Mouse (Mus musculus) right cerebral cortex, postnatal 4 days (tissue): Measurements from ENCODE around the gene Stk10.
"Not testable (repeated sequence)": the region's sequence is repeated elsewhere in the genome, so short reads cannot be mapped to it uniquely, and the experiment has no call there.

Experiments
- DNase-seq: peaks from one replicate; pipeline ENCODE4 v3.0.0-alpha.2; 2022

Stk10 gene

DNA sequence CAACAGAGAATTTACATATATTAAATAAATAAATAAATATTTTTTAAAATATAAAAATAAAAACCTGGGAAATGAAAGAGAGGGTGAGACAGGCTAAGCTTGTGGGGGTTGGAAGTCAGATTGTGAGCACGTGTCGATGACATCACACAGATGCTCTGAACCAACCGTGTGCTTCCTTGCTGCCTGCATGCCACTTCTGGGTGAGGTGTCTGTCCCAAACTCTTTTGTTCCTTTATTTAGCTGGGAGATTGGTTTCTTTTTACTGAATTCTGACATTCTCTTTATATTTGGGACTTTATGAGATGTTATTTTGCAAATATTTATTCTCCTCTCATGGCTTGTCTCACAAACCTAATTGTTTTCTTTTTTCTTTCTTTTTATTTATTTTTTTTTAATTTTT is 72.8 kb downstream of the Stk10 start:
- DNase-seq: no peak

DNA sequence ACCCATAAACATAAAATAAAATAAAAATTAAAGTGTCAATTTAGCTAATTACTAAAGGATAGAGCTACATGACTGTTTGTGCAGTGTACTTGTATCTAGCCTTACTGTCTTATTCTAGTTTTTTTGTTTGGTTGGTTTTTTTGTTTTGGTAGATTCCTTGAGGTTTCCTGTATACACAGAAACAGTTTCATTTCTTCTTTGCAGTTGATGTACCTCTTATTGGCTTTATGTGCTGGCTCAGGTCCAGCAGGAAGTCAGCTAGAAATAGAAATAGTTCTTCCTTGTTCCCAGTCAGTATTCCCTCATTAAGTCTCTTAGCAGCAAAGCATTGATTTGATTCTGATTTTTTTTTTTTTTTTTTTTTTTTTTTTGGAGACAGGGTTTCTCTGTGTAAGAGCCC is 74.2 kb downstream of the Stk10 start:
- DNase-seq: no peak

DNA sequence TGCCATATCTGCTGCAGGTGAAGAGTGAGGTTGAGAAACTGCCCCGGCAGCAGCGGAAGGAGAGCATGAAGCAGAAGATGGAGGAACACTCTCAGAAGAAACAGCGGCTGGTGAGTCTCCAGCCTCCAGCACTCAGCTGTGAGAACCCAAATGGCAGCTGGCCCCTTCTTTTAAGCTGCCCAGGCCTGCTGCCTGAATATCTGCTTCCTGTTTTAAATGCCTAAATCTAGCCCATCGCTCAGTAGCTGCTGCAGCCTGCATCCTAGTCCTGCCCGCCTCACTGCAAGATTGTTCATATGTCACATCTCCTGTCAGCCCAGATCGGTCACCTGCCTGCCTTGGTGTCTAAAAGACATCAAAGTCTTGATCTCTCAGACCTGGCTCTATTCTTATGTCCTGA is 77.5 kb downstream of the Stk10 start:
- DNase-seq: no peak

DNA sequence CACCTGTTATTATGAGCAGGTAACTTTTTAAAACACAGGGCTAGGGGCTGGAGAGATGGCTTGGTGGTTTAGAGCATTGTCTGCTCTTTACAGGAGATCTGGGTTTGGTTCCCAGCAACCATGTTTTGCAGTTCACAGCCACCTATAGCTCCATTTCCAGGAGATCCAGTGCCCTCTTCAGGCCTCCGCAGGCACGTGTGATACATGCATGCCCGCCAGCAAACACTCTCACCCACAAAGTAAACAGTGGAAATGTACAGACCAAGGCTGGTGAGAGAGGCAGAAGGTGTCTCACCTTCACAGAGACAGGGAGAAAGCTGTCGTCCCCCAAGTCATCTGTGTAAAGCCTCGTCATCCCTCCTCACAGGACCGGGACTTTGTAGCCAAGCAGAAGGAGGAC is 79.2 kb downstream of the Stk10 start:
- DNase-seq: no peak

DNA sequence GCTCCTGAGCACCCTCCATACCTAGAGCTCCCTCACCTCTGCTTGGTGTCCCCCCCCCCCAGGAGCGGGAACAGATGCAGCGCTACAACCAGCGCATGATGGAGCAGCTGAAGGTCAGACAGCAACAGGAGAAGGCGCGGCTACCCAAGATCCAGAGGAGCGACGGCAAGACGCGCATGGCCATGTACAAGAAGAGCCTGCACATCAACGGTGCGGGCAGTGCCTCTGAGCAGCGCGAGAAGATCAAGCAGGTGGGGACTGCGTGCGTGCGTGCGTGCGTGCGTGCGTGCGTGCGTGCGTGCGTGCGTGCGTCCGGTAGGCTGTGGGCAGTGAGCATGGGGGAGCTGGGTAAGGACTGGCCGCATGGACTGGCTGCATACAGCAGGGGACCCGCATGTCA is 81.4 kb downstream of the Stk10 start:
- DNase-seq: no peak

DNA sequence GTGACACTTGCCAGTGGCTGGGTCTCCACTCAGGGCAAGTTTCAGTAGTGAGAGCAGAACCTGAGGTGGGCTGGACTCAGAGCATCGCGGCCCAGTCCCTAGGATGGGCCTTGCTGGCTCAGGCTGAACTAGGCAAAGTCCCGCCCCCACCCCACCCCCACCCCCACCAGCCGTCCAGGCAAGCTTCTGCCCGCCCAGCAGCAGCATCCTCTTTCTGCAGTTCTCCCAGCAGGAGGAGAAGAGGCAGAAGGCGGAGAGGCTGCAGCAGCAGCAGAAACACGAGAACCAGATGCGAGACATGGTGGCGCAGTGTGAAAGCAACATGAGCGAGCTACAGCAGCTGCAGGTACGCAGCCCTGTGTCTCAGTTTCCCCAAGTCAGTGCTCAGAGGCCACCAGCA is 82.5 kb downstream of the Stk10 start:
- no peak for DNase-seq

DNA sequence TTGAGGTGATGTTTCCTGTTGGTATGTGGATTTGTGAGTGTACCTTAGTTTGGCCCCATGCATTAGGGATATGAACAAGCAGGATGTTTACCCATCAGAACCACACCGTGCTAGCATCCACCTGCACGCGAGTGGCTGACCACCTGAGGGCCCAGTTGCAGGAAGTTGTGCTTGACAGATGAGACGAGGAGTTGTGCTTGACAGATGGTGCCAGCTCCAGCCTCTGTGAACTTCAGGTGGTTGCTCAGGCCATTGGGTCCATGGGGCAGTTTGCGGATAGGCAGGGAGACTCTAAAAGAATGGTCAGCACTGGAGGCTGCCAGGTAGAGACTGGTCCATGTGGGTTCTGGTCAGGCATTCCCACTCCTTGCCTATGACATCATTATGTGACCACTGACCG is 83.0 kb downstream of the Stk10 start:
- no peak for DNase-seq

DNA sequence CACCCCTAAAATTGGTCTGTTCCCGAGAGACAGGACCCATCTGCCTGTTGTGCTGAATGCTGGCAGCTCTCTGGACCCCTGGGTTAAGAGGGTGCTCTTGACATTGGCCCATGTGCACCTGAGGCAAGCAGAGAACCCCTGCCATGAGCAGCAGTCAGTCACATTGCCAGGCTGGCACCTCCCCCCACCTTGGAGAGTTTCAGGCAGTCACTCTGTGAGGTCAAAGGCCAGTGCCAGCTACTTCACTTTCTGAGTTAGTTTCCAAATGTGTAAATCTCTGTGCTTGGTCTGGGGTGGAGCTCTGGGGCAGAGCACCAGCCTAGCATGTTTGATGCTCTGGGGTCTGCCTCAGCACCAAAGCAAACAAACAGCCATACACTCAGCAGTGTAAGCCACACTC is 84.9 kb downstream of the Stk10 start:
- no peak for DNase-seq

DNA sequence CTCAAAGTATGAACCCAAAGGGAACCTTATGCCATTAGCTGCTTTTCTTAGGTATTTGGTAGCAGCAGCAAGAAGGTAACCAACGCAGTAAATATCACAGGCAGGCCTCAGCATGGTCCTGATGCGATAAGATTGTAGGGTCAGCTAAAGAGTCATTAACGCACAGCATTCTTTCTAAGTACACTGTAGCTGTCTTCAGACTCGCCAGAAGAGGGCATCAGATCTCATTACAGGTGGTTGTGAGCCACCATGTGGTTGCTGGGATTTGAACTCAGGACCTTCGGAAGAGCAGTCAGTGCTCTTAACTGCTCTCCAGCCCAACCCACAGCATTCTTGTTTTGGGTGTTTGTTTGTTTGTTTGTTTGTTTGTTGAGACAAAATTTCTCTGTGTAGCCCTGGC is 85.5 kb downstream of the Stk10 start:
- DNase-seq: not testable (repeated sequence)

DNA sequence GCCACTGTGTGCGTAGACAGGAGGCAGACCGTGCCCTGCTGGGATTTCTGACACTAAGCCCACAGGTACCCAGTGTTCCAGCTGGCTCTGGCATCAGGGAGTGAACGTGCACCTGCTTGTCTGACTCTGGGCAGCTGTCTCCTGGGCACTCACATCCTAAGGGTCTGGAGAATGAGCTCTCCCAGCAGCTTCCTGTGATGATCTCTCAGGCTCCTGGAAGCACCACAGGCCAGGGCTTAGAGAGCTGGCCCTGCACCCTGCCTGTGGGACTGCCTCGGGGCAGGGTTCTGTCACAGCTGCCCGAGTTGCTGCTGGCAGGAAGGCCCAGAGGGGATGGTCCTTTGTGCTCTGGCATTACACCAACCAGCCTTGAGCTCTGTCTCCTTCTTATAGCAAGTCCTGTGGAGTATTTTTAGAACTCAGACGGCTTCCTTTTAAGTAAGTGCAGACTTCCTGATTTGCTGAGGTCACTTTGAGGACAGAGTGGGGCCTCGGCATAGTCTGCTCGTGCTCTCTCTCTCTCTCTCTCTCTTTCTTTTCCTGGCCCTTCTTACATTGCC is 86.2 kb downstream of the Stk10 start:
- no peak for DNase-seq

DNA sequence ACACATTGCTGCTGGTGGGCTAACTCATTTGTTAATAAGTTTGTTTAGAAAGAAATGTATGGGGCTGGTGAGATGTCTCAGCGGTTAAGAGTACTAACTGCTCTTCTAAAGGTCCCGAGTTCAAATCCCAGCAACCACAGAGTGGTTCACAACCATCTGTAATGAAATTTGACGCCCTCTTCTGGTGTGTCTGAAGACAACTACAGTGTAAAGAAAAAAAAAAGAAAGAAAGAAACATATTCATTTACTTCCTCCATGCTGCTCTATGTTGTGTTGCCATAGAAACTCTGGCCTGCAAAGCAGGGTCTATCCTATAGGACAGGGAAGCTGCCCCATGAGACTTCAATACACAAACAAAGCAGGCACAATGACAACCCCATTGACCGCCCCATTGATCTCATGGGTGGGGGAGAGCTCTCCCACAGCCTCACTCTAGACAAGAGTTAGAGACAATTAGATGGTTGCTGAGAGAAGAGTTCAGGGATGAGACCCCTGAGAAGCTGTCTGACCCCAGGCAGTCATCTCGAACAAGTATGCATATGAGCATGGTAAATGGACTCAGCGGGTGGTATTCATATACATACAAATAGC is 86.9 kb downstream of the Stk10 start:
- DNase-seq: no peak

DNA sequence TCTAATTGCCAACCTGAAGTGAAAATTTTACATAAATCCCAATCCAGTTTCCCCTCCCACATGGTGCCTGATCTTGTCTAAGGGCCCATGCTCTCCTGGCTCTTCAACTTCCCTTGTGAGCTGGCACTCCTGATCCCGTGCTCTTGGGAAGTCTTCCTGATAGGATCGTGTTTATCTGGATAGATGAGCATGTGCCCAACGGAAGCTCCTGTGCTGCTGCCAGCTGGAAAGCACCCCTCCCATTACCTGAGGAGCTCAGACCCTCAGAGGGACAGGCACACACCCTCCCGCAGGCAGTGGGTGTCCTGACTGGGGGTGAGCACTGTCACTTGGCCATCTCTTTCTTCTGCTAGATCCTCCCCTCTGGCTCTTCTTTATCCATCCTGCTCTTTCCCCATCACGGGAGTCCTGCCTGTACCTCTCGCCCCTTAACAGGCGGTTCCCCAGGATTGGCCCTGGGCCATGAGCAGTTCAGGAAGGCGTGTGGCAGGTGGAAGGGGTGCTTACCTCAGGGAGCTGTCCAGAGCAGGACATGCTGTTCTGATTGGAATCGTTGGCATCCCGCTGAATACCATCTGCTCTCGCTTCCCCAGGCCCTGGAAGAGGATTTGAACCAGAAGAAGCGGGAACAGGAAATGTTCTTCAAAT is 88.8 kb downstream of the Stk10 start:
- no peak for DNase-seq

DNA sequence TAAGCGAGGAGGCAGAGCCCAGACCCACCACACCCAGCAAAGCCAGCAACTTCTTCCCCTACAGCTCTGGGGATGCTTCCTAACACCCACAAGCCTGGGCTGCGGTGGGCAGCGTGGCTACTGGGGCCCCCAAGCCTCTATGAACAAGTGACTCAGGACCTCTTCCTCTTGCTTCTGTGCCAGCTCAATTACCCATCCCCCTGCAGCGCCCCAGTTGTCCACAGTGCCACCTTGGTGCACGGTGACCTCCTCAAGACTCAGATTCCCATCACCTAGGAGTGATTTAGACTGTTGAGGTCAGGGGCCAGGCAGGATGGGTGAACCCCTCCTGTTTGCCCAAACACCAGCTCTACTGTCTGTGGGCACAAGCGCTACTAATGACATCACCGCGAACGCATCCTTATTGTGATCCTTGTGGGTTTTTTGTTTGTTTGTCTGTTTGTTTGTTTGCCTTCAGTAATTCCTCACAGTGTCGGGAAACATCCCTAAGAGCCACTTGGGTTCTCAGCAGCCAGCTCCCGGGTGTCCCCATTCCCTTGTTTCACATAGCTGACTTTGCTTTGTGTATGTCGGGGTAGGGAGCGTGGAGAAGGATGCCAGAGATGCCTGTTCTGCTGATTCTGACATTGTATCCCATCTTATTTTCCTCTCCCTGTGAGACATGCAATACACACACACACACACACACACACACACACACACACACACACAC is 89.5 kb downstream of the Stk10 start:
- DNase-seq: no peak

DNA sequence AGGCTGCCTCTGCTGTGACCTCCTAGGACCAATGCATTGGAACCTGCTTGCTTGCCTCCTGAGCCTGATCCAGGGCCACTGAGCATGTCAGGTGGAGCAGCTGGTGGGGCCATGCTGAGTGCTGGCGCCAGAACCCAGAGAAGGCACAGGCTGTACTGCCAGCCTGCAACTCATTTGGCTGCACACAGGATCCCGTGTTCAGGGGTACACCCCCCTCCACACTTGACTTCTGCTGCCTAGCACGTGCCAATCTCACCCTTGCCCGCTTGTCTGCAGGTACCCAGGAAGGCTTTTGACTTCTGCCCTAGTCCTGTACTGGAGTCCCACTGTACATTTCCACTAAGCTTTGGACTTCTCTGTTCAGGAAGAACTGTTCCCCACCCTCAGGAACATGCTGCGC is 90.1 kb downstream of the Stk10 start:
- DNase-seq: no peak

DNA sequence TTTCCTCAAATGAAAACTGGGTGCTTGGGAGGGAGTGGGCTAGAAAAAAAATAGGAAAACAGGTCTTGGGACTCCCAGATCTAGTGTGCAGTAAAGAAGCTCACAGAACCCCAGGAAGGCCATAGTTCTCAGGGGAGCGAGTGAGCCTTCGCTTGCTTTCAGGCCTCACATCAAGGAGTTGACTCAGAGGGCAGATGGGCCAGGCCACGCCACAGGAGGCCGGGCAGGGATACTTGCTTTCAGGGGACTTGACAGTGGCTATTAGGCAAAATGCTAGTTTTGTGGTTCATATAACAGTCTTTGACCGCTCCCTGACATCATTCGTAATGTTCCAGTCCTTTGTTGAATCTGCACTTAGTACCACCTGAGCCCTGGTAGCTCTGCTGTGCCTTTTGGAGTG is 90.8 kb downstream of the Stk10 start:
- no peak for DNase-seq

DNA sequence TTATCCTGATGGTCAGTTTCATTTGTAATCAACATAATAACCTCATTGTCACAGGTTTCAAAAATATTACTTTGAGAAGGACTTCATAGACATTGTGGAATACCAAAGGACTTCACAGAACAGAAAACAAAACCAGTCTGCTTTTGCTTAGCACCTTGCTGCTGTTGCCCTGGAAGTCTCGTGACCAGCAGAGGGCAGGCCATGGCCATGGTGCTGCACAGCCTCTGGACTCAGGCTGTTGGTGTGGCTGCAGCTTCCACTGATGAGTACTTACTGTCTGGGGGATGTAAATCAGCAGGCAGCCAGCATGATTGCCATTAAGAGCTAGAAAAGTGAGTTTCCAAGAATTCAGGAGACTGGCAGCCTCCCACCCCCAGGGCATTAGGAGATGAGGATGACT is 92.6 kb downstream of the Stk10 start:
- peak; percentile 52 for DNase-seq

DNA sequence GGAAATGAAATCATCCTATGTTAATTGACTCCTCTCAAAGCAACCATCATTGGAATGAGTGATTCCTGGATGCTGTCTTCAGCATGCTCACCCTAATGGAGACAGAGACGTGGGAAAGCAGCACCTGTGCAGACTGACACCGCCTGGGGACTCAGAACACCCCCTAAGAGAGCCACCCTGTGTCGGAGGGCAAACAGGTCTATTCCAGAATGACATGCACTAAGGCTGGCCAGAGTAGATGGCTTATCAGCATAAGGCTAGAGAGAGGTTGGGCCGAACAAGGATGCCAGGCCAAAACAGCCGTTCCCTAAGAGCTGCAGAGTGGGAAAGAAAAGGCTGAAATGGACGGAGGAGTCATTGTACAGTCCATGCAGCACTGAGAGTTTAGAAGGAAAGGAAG is 93.0 kb downstream of the Stk10 start:
- DNase-seq: no peak

DNA sequence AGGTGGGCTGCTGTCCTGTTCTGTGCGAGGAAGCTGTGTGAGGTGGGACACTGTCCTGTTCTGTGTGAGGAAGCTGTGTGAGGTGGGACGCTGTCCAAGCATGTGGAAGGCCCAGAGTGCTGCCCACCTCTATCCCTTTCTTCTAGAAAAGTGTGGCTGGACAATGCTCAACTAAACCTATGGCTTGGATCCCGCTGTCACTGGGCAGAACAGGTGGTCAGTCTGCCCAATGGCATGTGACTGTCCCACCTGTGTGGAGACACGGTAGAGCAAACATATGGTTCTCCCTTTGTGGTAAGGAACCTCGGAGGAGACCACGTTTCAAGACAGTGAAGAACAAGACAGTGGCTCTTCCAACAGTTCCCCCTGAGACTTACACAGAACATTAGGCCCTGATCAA is 94.8 kb downstream of the Stk10 start:
- DNase-seq: no peak

DNA sequence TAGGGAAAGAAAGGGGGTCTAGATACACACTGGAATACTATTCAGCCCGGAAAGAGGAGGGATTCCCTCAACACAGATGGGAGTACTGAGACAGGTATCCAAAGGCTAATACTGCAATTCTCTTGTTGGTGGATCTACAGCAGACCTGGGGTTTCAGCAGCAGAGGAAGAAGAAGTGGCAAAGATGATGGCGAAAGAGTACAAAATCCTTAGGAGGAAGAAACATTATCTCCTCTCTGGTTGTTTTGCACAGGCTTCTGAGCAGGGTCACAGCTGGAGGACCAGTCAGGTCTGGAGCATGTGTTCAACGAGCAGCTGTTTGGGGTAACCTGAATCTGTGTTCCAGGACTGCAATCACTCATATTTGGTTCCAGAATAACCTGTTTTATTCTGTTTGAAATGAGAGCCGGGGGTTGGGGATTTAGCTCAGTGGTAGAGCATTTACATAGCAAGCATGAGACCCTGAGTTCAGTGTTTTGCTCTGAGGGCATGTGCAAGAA is 96.7 kb downstream of the Stk10 start:
- DNase-seq: no peak

DNA sequence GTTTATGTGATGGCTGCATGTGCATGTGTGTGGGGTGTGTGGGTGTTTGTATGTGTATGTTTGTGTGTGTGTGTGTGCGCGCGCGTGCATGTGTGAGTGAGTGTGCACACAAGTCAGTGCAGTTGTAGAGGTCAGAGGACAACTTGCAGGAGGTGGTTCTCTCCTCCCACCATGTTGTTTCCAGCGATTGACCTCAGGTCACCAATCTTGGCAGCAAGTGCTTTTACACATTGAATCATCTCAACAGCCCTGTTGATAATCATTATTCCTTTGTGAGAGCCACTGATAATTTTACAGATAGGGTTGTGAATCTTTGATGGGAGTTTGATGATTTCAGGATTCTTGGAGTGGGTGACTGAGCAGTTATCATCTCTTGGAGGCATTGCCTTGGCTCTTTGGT is 99.6 kb downstream of the Stk10 start:
- no peak for DNase-seq

DNA sequence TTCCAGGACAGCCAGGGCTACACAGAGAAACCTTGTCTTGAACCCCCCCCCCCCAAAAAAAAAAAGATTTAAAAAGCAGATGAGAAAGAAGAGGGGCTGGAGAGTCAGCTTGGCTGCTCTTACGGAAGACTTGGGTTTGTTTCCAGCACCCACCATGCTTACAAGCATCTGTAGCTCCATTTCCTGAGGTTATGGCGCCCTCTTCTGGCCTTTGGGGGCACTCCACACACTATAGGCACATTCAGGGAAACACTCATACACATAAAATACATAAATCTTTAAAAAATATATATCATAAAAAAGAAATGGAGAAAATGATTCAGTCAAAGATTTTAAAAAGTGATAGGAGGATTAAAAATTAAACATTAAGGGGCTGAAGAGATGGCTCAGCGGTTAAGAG is 100.4 kb downstream of the Stk10 start:
- no peak for DNase-seq

DNA sequence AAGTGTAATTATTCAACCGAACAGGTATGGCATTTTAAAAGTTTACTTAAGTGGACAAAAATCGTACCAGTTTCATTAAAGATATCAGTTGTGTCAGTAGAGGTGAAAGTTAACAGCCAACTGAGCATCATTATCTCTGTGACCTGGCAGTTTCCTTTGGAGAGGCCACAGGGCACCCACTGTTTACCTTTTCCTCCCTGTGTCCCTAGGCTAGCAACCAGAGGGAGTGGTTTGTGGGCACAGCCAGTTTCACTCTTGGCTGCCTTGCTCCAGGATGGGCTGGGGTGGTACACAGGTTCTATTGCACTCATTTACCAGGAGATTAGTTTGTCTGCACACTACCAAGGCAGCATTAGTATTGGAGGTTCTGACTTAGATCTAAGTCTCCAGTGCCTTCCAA is 101.0 kb downstream of the Stk10 start:
- no peak for DNase-seq

DNA sequence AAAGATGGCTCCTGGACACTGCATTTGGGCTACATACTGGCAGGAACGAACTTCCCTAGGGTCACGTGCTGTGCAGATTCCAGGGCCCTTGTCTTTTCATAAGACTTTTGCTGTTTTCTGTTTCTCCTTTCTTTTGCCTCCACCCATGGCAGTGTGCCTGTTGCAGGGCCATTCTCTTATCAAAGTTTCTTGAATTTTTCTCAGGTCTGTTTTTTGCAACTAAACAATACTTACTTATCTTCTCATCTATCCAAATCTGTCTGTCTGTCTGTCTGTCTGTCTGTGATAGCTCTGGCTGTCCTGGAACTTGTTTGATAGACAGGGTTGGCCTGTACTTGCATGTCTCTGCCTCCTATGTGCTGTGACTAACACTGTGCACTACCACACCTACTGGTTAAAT is 101.7 kb downstream of the Stk10 start:
- DNase-seq: no peak

DNA sequence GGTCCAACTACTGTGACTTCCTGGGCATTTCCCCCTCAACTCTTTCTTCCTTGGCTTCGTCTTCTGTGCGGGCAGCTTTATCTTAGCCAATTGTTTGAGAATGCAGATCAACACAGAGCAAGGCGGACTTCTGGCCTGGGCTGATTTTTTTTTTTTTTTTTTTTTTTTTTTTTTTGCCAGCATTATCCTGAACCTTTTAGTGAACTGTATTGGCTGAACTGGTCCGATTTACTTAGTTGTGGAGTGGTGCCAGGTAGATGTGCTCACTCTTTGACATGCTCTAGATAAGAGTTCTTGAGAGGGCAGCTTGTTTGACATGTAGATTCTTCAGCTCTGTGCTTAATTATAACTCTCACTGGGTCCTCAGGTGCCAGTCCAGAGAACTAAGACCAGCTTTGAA is 103.2 kb downstream of the Stk10 start:
- DNase-seq: no peak
